Mouse (Mus musculus): ENCODE measurements around the gene Anp32a. TPM values are rescaled to one million over a fixed set of nuclear protein-coding genes. Genes with fewer than 3 reads are reported as not detected.

Gene Anp32a
- polyA plus RNA-seq, 1 experiment from 2014 or later = 131 TPM

- Histone ChIP-seq H3K9ac (replicated peaks) (no peak overlapping the region), H3K4me2 (no peak overlapping the region), H3K36me3 (no peaks in the 10 kb centered on the region), H3K4me1 (0 out of 2 replicates have a peak, but pooled peaks cover 7% of the 10 kb centered on the region), H3K4me3 (replicated peaks) (no peak overlapping the region), H3K9me3 (replicated peaks) (no peaks in the 10 kb centered on the region), H3K27ac (replicated peaks) (no peak overlapping the region), H3K27me3 (replicated peaks) (no peaks in the 10 kb centered on the region)
- 91% methylated on average over 4 of the region's 4 CpGs for WGBS
- ATAC-seq (ENCODE audit: low FRiP score) = no peak
Measured at GRCm38 (mm10) chr9:62385727-62386518, 44.8 kb downstream of the Anp32a start.

GRCm38 (mm10) chr9:62389735-62390134, 48.6 kb downstream of the Anp32a start:
- Histone ChIP-seq H3K4me2 (no peak overlapping the region), H3K4me1 (no peaks in the 10 kb centered on the region), H3K36me3 (no peaks in the 10 kb centered on the region), H3K9ac (replicated peaks) (no peak overlapping the region), H3K27ac (replicated peaks) (no peak overlapping the region), H3K9me3 (replicated peaks) (no peaks in the 10 kb centered on the region), H3K4me3 (replicated peaks) (no peak overlapping the region), H3K27me3 (replicated peaks) (no peaks in the 10 kb centered on the region)
- ATAC-seq (ENCODE audit: low FRiP score) = no peak
- WGBS = 77% methylated on average over 9 of the region's 9 CpGs

DNA sequence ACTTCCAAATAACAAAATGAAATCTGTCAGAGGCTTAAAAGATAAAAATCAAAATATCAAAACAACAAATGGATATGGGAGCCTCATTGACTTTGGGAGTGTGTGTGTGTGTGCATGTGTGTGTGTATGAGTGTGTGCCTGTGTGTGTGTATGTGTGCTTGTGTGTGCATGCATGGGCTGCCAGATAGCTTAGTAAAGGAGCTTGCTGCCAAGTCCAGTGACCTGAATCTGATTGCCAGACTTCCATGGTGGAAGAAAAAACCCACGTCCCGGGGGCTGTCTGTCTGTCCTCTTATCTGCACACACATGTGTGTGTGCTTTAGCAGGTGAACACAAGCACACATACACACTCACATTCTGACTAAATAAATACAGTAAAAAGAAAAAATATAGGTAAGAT, 52.4 kb downstream of the Anp32a start:
- Histone ChIP-seq H3K9me3 (replicated peaks) (no peaks in the 10 kb centered on the region), H3K4me3 (replicated peaks) (no peak overlapping the region), H3K4me1 (no peaks in the 10 kb centered on the region), H3K27ac (replicated peaks) (no peak overlapping the region), H3K27me3 (replicated peaks) (no peaks in the 10 kb centered on the region), H3K9ac (replicated peaks) (no peak overlapping the region), H3K4me2 (no peak overlapping the region), H3K36me3 (no peaks in the 10 kb centered on the region)
- 90% methylated on average over 2 of the region's 2 CpGs for WGBS
- no peak for ATAC-seq (ENCODE audit: low FRiP score)

GRCm38 (mm10) chr9:62394163-62394562, 53.1 kb downstream of the Anp32a start:
- 36% methylated on average over 2 of the region's 2 CpGs for WGBS

GRCm38 (mm10) chr9:62400531-62401170, 59.6 kb downstream of the Anp32a start:
- no peaks in the 10 kb centered on the region for H3K9me3 ChIP-seq (replicated peaks)
- no peak for ATAC-seq (ENCODE audit: low FRiP score)
- no peak overlapping the region for H3K9ac ChIP-seq (replicated peaks)
- H3K36me3 ChIP-seq = no peaks in the 10 kb centered on the region
- H3K4me3 ChIP-seq (replicated peaks) = no peak overlapping the region
- H3K4me2 ChIP-seq = no peak overlapping the region
- H3K27ac ChIP-seq (replicated peaks) = no peak overlapping the region
- peaks cover 6% of the 10 kb centered on the region; the same call in 1 of the 2 replicates for H3K4me1 ChIP-seq
- no peaks in the 10 kb centered on the region for H3K27me3 ChIP-seq (replicated peaks)
- WGBS = 76% methylated on average over 11 of the region's 11 CpGs

More at GRCm38 (mm10) chr9:62394163-62394562, 53.1 kb downstream of the Anp32a start:
- no peaks in the 10 kb centered on the region for H3K36me3 ChIP-seq
- no peak for ATAC-seq (ENCODE audit: low FRiP score)
- no peak overlapping the region for H3K4me2 ChIP-seq
- H3K4me1 ChIP-seq = no peaks in the 10 kb centered on the region
- H3K9me3 ChIP-seq (replicated peaks) = no peaks in the 10 kb centered on the region
- H3K4me3 ChIP-seq (replicated peaks) = no peak overlapping the region
- no peak overlapping the region for H3K27ac ChIP-seq (replicated peaks)
- H3K9ac ChIP-seq (replicated peaks) = no peak overlapping the region
- H3K27me3 ChIP-seq (replicated peaks) = no peaks in the 10 kb centered on the region

DNA sequence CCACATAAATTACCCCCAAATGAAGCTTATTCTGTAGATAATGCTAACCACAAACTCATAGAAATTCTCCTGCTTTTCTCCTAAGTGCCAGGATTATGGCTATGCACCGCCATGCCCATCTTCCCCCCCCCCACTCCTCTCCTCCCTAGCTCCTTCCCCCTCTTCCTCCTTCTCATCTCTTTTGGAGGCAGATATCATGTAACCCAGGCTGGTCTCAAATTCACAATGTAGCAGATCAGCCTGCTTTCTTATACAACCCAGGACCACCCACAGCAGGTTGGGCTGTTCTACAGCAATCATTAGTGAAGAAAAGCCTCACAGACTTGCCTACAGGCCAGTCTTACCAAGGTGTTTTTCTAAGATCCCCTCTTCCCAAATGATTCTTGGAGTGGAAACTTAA, 60.5 kb downstream of the Anp32a start:
- WGBS = 71% methylated on average over 1 of the region's 1 CpGs
- no peak overlapping the region for H3K9ac ChIP-seq (replicated peaks)
- no peaks in the 10 kb centered on the region for H3K27me3 ChIP-seq (replicated peaks)
- no peak overlapping the region for H3K4me3 ChIP-seq (replicated peaks)
- no peaks in the 10 kb centered on the region for H3K36me3 ChIP-seq
- H3K27ac ChIP-seq (replicated peaks) = no peak overlapping the region
- H3K4me1 ChIP-seq = peaks cover 6% of the 10 kb centered on the region; the same call in 1 of the 2 replicates
- ATAC-seq (ENCODE audit: low FRiP score) = no peak
- no peak overlapping the region for H3K4me2 ChIP-seq
- no peaks in the 10 kb centered on the region for H3K9me3 ChIP-seq (replicated peaks)

DNA sequence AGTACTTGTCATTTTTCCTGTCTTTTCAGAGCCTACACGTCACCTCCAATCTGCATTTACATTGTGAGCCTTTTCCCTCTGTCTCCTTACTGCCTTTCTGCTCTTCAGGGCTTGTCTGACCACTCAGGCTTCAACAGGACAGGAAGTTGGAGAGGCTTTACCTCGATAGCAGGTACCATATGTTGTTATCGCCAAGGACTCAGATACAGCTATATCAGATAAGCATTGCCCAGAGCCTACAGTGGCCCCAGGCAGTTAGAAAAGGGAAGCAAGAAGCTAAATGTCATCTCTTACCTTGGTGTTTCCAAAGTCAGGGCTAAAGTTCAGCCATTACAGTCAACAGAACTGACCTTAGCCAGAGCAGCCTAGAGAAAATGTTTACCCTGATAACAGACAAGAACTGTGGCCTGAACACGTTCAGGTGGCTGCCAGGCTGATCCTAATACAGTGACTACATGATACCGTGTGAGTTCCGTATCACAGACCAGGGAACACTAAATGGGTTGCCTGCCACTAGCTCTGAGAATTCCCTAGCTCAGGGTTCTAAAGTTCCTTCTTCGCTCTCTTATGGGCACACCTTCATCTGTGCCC, 65.4 kb downstream of the Anp32a start:
- Histone ChIP-seq H3K4me2 (no peak overlapping the region), H3K9me3 (replicated peaks) (no peaks in the 10 kb centered on the region), H3K9ac (replicated peaks) (no peak overlapping the region), H3K4me3 (replicated peaks) (no peak overlapping the region), H3K27ac (replicated peaks) (no peak overlapping the region), H3K27me3 (replicated peaks) (no peaks in the 10 kb centered on the region), H3K4me1 (no peaks in the 10 kb centered on the region), H3K36me3 (no peaks in the 10 kb centered on the region)
- 90% methylated on average over 7 of the region's 7 CpGs for WGBS
- no peak for ATAC-seq (ENCODE audit: low FRiP score)

GRCm38 (mm10) chr9:62407357-62408146, 66.5 kb downstream of the Anp32a start:
- Histone ChIP-seq H3K9ac (replicated peaks) (no peak overlapping the region), H3K27me3 (replicated peaks) (no peaks in the 10 kb centered on the region), H3K9me3 (replicated peaks) (no peaks in the 10 kb centered on the region), H3K4me2 (no peak overlapping the region), H3K36me3 (no peaks in the 10 kb centered on the region), H3K27ac (replicated peaks) (no peak overlapping the region), H3K4me1 (no peaks in the 10 kb centered on the region), H3K4me3 (replicated peaks) (no peak overlapping the region)
- WGBS = 85% methylated on average over 5 of the region's 5 CpGs
- no peak for ATAC-seq (ENCODE audit: low FRiP score)

GRCm38 (mm10) chr9:62418742-62419141, 77.6 kb downstream of the Anp32a start:
- ATAC-seq (ENCODE audit: low FRiP score) = no peak
- Histone ChIP-seq H3K9ac (replicated peaks) (no peak overlapping the region), H3K4me3 (replicated peaks) (no peak overlapping the region), H3K27me3 (replicated peaks) (no peaks in the 10 kb centered on the region), H3K27ac (replicated peaks) (no peak overlapping the region), H3K36me3 (0 out of 2 replicates have a peak, but pooled peaks cover 3% of the 10 kb centered on the region), H3K4me1 (peaks cover 27% of the 10 kb centered on the region), H3K9me3 (replicated peaks) (no peaks in the 10 kb centered on the region), H3K4me2 (no peak overlapping the region)
- WGBS = 74% methylated on average over 5 of the region's 5 CpGs

- peaks cover 17% of the 10 kb centered on the region for H3K4me1 ChIP-seq
- H3K4me3 ChIP-seq (replicated peaks) = no peak overlapping the region
- H3K27me3 ChIP-seq (replicated peaks) = no peaks in the 10 kb centered on the region
- peaks cover 18% of the 10 kb centered on the region for H3K36me3 ChIP-seq
- 0 out of 2 replicates have a peak overlapping the region, but pooled peaks have one; percentile 4 for H3K27ac ChIP-seq (replicated peaks)
- H3K9ac ChIP-seq (replicated peaks) = no peak overlapping the region
- no peaks in the 10 kb centered on the region for H3K9me3 ChIP-seq (replicated peaks)
- no peak overlapping the region; the same call in 1 of the 2 replicates for H3K4me2 ChIP-seq
- no peak for ATAC-seq (ENCODE audit: low FRiP score)
- WGBS = 30% methylated on average over 10 of the region's 10 CpGs
Measured at GRCm38 (mm10) chr9:62420261-62420917, 79.3 kb downstream of the Anp32a start.

DNA sequence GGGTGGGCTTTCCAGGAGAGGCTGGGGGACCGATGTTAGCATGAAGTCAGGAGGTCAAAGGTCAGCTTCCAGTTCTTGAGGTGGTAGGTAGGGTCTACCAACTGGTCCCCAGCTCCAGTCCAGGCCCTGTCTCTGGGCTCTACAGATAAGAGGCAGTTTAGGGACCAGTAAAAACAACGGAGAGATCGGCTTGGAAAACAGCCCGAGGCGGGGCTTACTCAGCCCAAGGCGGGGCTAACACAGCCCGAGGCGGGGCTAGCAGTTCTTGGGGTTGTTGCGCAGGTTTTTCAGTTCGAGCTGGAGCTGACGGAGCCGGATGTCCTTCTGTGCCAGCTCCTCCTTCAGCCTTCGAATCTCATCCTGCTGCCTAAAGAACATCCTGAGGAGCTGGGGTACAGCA, 79.9 kb downstream of the Anp32a start:
- Histone ChIP-seq H3K4me1 (peaks cover 13% of the 10 kb centered on the region; the same call in 1 of the 2 replicates), H3K9ac (replicated peaks) (peak overlapping the region; percentile 5; the same call in 1 of the 2 replicates), H3K36me3 (peaks cover 21% of the 10 kb centered on the region), H3K4me3 (replicated peaks) (no peak overlapping the region; the same call in 1 of the 2 replicates), H3K4me2 (peak overlapping the region; percentile 26), H3K9me3 (replicated peaks) (no peaks in the 10 kb centered on the region), H3K27me3 (replicated peaks) (no peaks in the 10 kb centered on the region), H3K27ac (replicated peaks) (0 out of 2 replicates have a peak overlapping the region, but pooled peaks have one; percentile 4)
- WGBS = 6% methylated on average over 13 of the region's 13 CpGs
- no peak; the same call in 1 of the 2 replicates for ATAC-seq (ENCODE audit: low FRiP score)

Data from neural tube, embryonic 15.5 days (tissue).